8 mouse cellular contexts compared by ENCODE assay signal in genomic region chr15:4026831-4027584, GRCm38 (mm10). TPM values are rescaled to one million over a fixed set of nuclear protein-coding genes. Genes with fewer than 3 reads are reported as not detected.
DNase-seq lines count a peak whose midpoint lies in the region; ATAC-seq lines count a peak whose summit lies in the region.

No protein-coding gene starts in this region.

- H3K27me3 ChIP-seq in intestine, embryonic 16.5 days (replicated peaks; ENCODE audit: control insufficient read depth, insufficient read depth, low read length), result no peaks in the 10 kb centered on the region
- H3K27me3 ChIP-seq in midbrain, embryonic 10.5 days (ENCODE audit: low read depth, poor library complexity, severe bottlenecking), result peaks cover 22% of the 10 kb centered on the region

- no peaks in the 10 kb centered on the region for H3K9me3 ChIP-seq in intestine, embryonic 16.5 days (ENCODE audit: control insufficient read depth, low read length)
- H3K9me3 ChIP-seq in midbrain, embryonic 10.5 days (replicated peaks), result no peaks in the 10 kb centered on the region

- H3K9ac ChIP-seq in intestine, embryonic 16.5 days (ENCODE audit: low read depth, low read length), result peak overlapping the region; percentile 91

- H3K4me1 ChIP-seq in intestine, embryonic 16.5 days (ENCODE audit: control insufficient read depth, insufficient read depth, low read length), result peaks cover 12% of the 10 kb centered on the region
- peaks cover 22% of the 10 kb centered on the region for H3K4me1 ChIP-seq in midbrain, embryonic 10.5 days

- peak; percentile 74 for DNase-seq in adrenal gland, adult 8-10 months
- DNase-seq in embryo, embryonic 9.5 days (ENCODE audit: extremely low spot score), result peak; percentile 77
- DNase-seq in gastrocnemius, postnatal 4 days (ENCODE audit: low spot score in 2 of 2), result peak; percentile 62 to 81
- peak; percentile 87 to 89 for DNase-seq in left cerebral cortex, postnatal 36 days (ENCODE audit: low spot score in 2 of 2)
- DNase-seq in midbrain, embryonic 10.5 days (ENCODE audit: low spot score), result peak; percentile 78
- peak; percentile 78 to 87 for DNase-seq in right cerebral cortex, postnatal 36 days (ENCODE audit: low spot score in 2 of 2)
- peak; percentile 81 to 84 for DNase-seq in urinary bladder, postnatal 4 days (ENCODE audit: low spot score in 2 of 2)

- H3K27ac ChIP-seq in intestine, embryonic 16.5 days (ENCODE audit: low read length), result peak overlapping the region; percentile 98
- peak overlapping the region; percentile 91 for H3K27ac ChIP-seq in midbrain, embryonic 10.5 days (replicated peaks)

- 0% methylated on average over 65 of the region's 65 CpGs for WGBS in intestine, embryonic 16.5 days
- WGBS in midbrain, embryonic 10.5 days, result under 1% methylated on average over 65 of the region's 65 CpGs

- intact Hi-C loops in left cerebral cortex, postnatal 36 days (cut with DNase I), result loop anchor here (1.0 to 5.0 kb wide), 4 partner anchors 32 to 445 kb away; partner anchors contain the start of genes AW549877, Fbxo4 and Ghr

- H3K36me3 ChIP-seq in intestine, embryonic 16.5 days (ENCODE audit: control insufficient read depth, insufficient read depth, low read length), result no peaks in the 10 kb centered on the region
- H3K36me3 ChIP-seq in midbrain, embryonic 10.5 days, result no peaks in the 10 kb centered on the region

- H3K4me3 ChIP-seq in intestine, embryonic 16.5 days (ENCODE audit: low read length), result peak overlapping the region; percentile 92
- peak overlapping the region; percentile 81 for H3K4me3 ChIP-seq in midbrain, embryonic 10.5 days

- H3K4me2 ChIP-seq in intestine, embryonic 16.5 days (ENCODE audit: low read depth, low read length), result peak overlapping the region; percentile 82

- ATAC-seq in intestine, embryonic 16.5 days, result peak; percentile 83

RNA-seq across cellular contexts. Expression of gene Oxct1, which starts 0.8 kb away (rescaled TPM):
- total RNA-seq in adrenal gland, adult 8-10 months (2022), result 100 to 1,000 TPM; 108 to 155 (median 147) TPM
- 10 to 100 TPM; 80.8 to 87.5 TPM for total RNA-seq in gastrocnemius, postnatal 4 days (2021)
- polyA plus RNA-seq in intestine, embryonic 16.5 days (2015; fragmentation: Nextera tagmentation; extraction: Ambion mirVana), result 184 and 212 TPM in 2 replicates
- 100 to 1,000 TPM; 327 to 348 TPM for total RNA-seq in left cerebral cortex, postnatal 36 days (2021)
- polyA plus RNA-seq in midbrain, embryonic 10.5 days (2016; fragmentation: Nextera tagmentation; extraction: Ambion mirVana), result 118 and 140 TPM in 2 replicates

RNA-seq across cellular contexts. Expression of gene AW549877, which starts 31.5 kb away (rescaled TPM):
- total RNA-seq in adrenal gland, adult 8-10 months (2022), result 10 to 100 TPM; 53.7 to 68.1 (median 56.5) TPM
- 10 to 100 TPM; 19.2 to 22.8 TPM for total RNA-seq in gastrocnemius, postnatal 4 days (2021)
- polyA plus RNA-seq in intestine, embryonic 16.5 days (2015; fragmentation: Nextera tagmentation; extraction: Ambion mirVana), result 26.6 and 33.2 TPM in 2 replicates
- 10 to 100 TPM; 43.8 to 46.8 TPM for total RNA-seq in left cerebral cortex, postnatal 36 days (2021)
- 41.3 and 52.2 TPM in 2 replicates for polyA plus RNA-seq in midbrain, embryonic 10.5 days (2016; fragmentation: Nextera tagmentation; extraction: Ambion mirVana)

RNA-seq across cellular contexts. Expression of gene Fbxo4, which starts 47.6 kb away (rescaled TPM):
- total RNA-seq in adrenal gland, adult 8-10 months (2022), result 10 to 100 TPM; 21.0 to 24.8 (median 23.3) TPM
- 1 to 10 TPM; 7.6 to 9.2 TPM for total RNA-seq in gastrocnemius, postnatal 4 days (2021)
- 9.5 and 9.7 TPM in 2 replicates for polyA plus RNA-seq in intestine, embryonic 16.5 days (2015; fragmentation: Nextera tagmentation; extraction: Ambion mirVana)
- total RNA-seq in left cerebral cortex, postnatal 36 days (2021), result 1 to 10 TPM; 6.9 to 7.5 TPM
- polyA plus RNA-seq in midbrain, embryonic 10.5 days (2016; fragmentation: Nextera tagmentation; extraction: Ambion mirVana), result 4.4 and 5.0 TPM in 2 replicates

Comparison
In these comparisons a context has a peak if more than half of its experiments do, and no peak if none do; other contexts are left out.
1. Peak in every context shown above with its lines: DNase-seq, ATAC-seq, H3K4me3 ChIP-seq and H3K27ac ChIP-seq.